Mouse (Mus musculus) neural tube, embryonic 11.5 days (tissue): ENCODE results near the gene Nop9. TPM values are rescaled to one million over a fixed set of nuclear protein-coding genes. Genes with fewer than 3 reads are reported as not detected.

ENCODE experiments used
- ATAC-seq: fragments of 200-750 bp; cut with Nextera tagmentation; 2 replicates; pipeline ENCODE4 v1.8.0; 2017; ENCODE audit warnings: moderate number of reproducible peaks, mild to moderate bottlenecking, moderate TSS enrichment, moderate library complexity; ENCODE audit not compliant: insufficient read depth, low FRiP score, low TSS enrichment
- DNase-seq: peaks from one replicate; pipeline ENCODE4 v3.0.0-alpha.2; 2015; ENCODE audit warnings: low spot score
- H3K27ac ChIP-seq: fragments of 300-500 bp; sonication (generic); 2 replicates; pipeline ENCODE4 v1.5.1; 2014; ENCODE audit warnings: low read depth, mild to moderate bottlenecking, low read length
- H3K27me3 ChIP-seq: fragments of 300-500 bp; sonication (generic); 2 replicates; pipeline ENCODE4 v1.6.1; 2014; ENCODE audit warnings: mild to moderate bottlenecking, low read length, mixed read lengths; ENCODE audit not compliant: control insufficient read depth, insufficient read depth
- H3K36me3 ChIP-seq: fragments of 300-500 bp; sonication (generic); 2 replicates; pipeline ENCODE4 v1.6.1; 2014; ENCODE audit warnings: mild to moderate bottlenecking, low read length, moderate library complexity, mixed read lengths; ENCODE audit not compliant: control insufficient read depth, insufficient read depth
- H3K4me1 ChIP-seq: fragments of 300-500 bp; sonication (generic); 2 replicates; pipeline ENCODE4 v1.6.1; 2014; ENCODE audit warnings: low read length, mixed read lengths; ENCODE audit not compliant: control insufficient read depth, insufficient read depth
- H3K4me2 ChIP-seq: fragments of 300-500 bp; sonication (generic); 2 replicates; pipeline ENCODE4 v1.6.1; 2014; ENCODE audit warnings: low read depth, mild to moderate bottlenecking, moderate library complexity
- H3K4me3 ChIP-seq: fragments of 300-500 bp; sonication (generic); 2 replicates; pipeline ENCODE4 v1.5.1; 2014; ENCODE audit warnings: low read depth, low read length
- H3K9ac ChIP-seq: fragments of 300-500 bp; sonication (generic); 2 replicates; pipeline ENCODE4 v1.6.1; 2014; ENCODE audit warnings: mild to moderate bottlenecking, low read length
- H3K9me3 ChIP-seq: fragments of 300-500 bp; sonication (generic); 2 replicates; pipeline ENCODE4 v1.6.1; 2016; ENCODE audit warnings: low read length; ENCODE audit not compliant: control insufficient read depth
- WGBS: fragments of 180-500 bp; shearing (Covaris S2); extraction: QIAGEN DNeasy Blood & Tissue Kit; methylation state at CpG from one replicate; pipeline ENCODE4 v1.1.7; 2014; 5-methylcytosine and 5-hydroxymethylcytosine counted together
- polyA plus RNA-seq: library from polyadenylated mRNA; unstranded; fragments of >200 nt; fragmentation: Nextera tagmentation; extraction: Ambion mirVana; gene quantifications from 2 replicates; pipeline ENCODE4 v1.2.1, GENCODE M21; 2014

The Nop9 gene
- polyA plus RNA-seq, 1 experiment from 2014 or later: 53.8 TPM

DNA sequence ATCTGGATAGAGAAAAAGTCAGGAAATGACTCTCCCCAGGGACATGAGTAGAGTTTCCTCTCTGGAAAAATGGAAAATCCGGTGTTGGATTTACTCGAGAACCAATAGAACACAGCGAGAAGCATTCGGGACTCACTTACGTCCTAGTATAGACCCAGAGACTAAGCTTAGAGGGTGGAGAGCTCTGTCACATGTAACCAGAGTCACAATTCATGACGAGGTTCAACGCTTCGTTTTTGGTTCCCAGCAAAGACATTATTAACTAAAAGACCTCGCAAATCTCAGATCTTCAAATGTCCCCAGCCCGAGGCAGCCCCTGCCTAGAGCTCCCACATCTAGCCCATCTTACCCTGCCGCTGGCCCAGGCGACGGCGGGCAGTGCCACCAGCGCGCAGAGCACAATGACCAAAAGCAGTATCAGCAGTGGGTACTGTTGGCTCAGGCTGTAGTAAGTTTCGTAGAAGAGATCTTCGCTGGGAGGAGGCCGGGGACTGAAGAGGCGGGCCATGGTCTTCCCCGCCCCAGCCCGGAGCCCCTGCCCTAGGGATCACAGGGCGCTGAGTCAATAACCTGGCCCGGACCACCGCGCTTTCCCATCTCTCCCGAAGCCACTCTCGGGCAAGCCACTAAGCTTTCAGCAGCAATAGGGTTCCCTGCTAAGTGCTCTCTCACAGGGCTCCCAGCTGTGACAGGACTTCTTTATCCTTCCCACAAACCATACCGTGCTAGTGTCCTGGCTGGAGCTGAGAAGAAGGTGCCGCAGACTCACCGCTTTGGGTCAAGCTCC, 37.9 kb downstream of the Nop9 start:
- 1% methylated on average over 31 of the region's 31 CpGs for WGBS
- Histone ChIP-seq H3K4me3 (peak overlapping the region; percentile 34), H3K4me2 (peak overlapping the region; percentile 39), H3K9me3 (no peaks in the 10 kb centered on the region), H3K27me3 (peaks cover 59% of the 10 kb centered on the region), H3K9ac (peak overlapping the region; percentile 37), H3K36me3 (no peaks in the 10 kb centered on the region), H3K4me1 (peaks cover 5% of the 10 kb centered on the region; the same call in 1 of the 2 replicates), H3K27ac (no peak overlapping the region)
- no peak for ATAC-seq
- DNase-seq: peak; percentile 35

DNA sequence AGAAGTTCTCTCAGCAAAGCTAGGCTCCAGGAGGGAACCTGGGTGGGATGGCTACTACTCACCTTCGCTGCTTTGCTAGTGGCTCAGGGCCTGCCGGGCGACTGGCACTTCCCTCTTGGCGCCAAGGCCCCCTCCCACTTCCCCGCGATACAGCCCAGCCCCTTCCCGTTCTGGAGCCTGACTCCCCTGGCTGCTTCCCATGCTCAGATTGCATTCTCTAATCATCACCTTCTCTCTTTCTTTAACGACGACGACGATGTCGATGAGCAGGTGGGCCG, 38.4 kb downstream of the Nop9 start, which contains the start of gene Adcy4:
Adcy4 (minus strand) TSS at position 138 of the 278 bp plus-strand sequence.
- Histone ChIP-seq H3K4me1 (peaks cover 5% of the 10 kb centered on the region; the same call in 1 of the 2 replicates), H3K9me3 (no peaks in the 10 kb centered on the region), H3K4me2 (peak within 1 kb of the TSS; percentile 39), H3K36me3 (no peaks in the 10 kb centered on the region), H3K27ac (no peak within 1 kb of the TSS), H3K9ac (peak within 1 kb of the TSS; percentile 37), H3K4me3 (peak within 1 kb of the TSS; percentile 34), H3K27me3 (peaks cover 64% of the 10 kb centered on the region)
- ATAC-seq: no peak
- DNase-seq: no peak
- 4% methylated on average over 13 of the region's 13 CpGs for WGBS

DNA sequence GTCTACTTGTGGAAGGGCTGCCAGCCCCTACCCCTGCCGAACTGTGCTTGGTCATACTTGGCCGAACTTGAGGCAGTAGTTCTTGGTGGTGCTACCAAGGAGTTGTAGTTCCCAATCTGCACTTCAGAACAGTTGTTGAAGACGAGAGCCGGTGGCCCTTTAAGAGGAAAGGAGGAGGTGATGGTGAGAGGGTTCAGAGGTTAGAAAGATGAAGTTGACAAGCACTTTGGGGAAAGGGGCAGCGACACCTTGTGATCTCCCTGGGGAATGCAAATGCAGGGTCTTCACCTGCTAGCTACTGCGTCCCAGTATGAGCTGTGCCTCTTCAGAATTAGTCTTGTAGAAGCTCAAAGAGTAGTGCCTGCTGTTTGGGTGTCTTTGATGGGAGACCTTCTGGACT, 39.7 kb downstream of the Nop9 start:
- no peak overlapping the region for H3K4me2 ChIP-seq
- peaks cover 5% of the 10 kb centered on the region; the same call in 1 of the 2 replicates for H3K4me1 ChIP-seq
- no peaks in the 10 kb centered on the region for H3K36me3 ChIP-seq
- H3K27ac ChIP-seq: no peak overlapping the region
- no peak overlapping the region for H3K4me3 ChIP-seq
- no peak overlapping the region for H3K9ac ChIP-seq
- H3K27me3 ChIP-seq: peaks cover 70% of the 10 kb centered on the region
- DNase-seq: no peak
- no peaks in the 10 kb centered on the region for H3K9me3 ChIP-seq
- no peak for ATAC-seq
- 31% methylated on average over 6 of the region's 6 CpGs for WGBS

DNA sequence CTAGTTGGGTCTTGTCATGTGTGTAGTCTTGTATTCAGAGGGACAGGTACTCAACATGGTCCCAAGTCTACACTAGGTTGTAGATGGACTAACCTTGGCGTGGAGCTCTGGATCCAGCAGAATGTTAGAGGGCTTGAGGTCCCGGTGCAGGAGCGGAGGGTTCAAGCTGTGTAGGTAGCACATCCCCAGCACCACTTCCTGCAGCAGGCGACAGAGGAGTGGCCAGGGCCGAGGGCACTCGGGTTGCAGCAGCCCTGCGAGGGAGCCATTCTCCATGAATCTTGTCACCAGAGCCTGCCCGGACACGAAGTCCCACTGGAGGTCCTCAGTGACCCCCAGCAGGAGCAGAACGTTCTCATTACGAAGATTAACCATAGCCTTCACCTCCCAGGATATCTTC, 42.2 kb downstream of the Nop9 start:
- Histone ChIP-seq H3K9ac (no peak overlapping the region), H3K4me2 (peak overlapping the region; percentile 52; the same call in 1 of the 2 replicates)

DNA sequence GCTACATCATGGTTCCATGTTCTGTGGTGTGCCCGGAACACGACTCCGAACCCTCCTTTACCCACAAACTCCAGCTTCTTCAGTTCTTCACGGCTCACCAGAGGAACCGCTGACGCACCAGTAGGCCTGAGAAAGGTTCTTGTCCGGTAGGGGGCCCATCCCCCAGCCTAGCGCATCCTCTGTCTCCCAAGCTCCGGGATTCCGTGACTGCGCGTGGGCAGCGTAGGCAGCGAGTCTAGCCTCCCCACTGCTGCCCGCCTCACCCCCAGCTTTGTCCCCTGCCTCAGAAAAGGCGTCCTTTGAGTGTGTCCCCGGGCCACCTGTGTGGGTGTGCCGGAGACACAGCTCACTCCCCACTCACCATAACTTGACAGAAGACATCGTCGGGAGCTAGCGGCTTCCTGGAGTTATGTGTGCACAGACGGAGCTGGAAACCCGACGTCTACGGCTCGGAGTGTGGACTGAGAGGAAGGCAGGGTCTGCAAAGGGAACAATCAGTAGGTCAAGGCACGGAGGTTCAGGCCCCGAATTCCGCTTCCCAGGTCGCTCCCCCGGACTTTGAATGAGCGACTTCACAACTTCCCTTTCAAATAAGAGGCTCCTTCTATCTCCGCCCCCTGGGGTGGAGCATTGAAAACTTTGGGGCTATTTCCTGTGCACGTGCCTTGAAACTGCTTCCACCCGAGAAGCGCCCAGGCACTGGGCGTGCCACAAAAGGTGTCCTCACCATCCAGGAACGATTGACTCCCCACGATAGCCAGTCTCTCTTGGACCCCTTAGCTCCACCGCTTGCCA, 43.0 kb downstream of the Nop9 start, which contains the start of gene Ripk3:
Ripk3 (minus strand) TSS at position 610 of the 795 bp plus-strand sequence.
- H3K27ac ChIP-seq: no peak within 1 kb of the TSS
- H3K4me3 ChIP-seq: peak within 1 kb of the TSS; percentile 29
- ATAC-seq: no peak
- H3K4me1 ChIP-seq: no peaks in the 10 kb centered on the region; the same call in 1 of the 2 replicates
- DNase-seq: peak; percentile 32
- H3K9me3 ChIP-seq: no peaks in the 10 kb centered on the region
- no peaks in the 10 kb centered on the region for H3K36me3 ChIP-seq
- peak within 1 kb of the TSS; percentile 52 for H3K4me2 ChIP-seq
- H3K9ac ChIP-seq: peak within 1 kb of the TSS; percentile 32; the same call in 1 of the 2 replicates
- 4% methylated on average over 40 of the region's 40 CpGs for WGBS
- peaks cover 51% of the 10 kb centered on the region for H3K27me3 ChIP-seq

More for the DNA sequence above, 42.2 kb downstream of the Nop9 start:
- no peak overlapping the region for H3K27ac ChIP-seq
- H3K36me3 ChIP-seq: no peaks in the 10 kb centered on the region
- H3K27me3 ChIP-seq: peaks cover 58% of the 10 kb centered on the region
- no peak overlapping the region; the same call in 1 of the 2 replicates for H3K4me3 ChIP-seq
- no peaks in the 10 kb centered on the region for H3K9me3 ChIP-seq
- no peaks in the 10 kb centered on the region; the same call in 1 of the 2 replicates for H3K4me1 ChIP-seq
- 37% methylated on average over 11 of the region's 11 CpGs for WGBS
- ATAC-seq (no peak), DNase-seq (no peak)

DNA sequence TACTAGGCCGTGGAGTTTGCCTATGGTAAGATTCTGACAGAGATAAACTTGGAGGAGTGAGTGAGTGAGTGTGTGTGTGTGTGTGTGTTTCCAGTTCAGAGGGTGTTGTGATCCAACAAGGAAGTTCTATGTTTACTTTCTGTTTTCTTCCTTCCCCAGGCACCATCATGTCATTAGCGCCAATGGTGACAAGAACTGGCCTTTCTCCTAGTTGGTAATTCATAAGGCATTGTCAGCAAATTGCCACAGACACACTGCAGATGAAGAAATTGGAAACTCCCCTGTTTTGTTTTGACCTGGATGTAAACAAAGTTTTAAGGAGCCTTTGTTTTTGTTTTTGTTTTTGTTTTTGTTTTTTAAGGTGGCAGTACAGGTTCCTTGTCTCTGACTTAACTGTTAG, 48.0 kb downstream of the Nop9 start:
- no peaks in the 10 kb centered on the region for H3K9me3 ChIP-seq
- H3K4me1 ChIP-seq: no peaks in the 10 kb centered on the region; the same call in 1 of the 2 replicates
- H3K4me3 ChIP-seq: no peak overlapping the region
- H3K9ac ChIP-seq: no peak overlapping the region
- no peak overlapping the region for H3K27ac ChIP-seq
- 71% methylated on average over 2 of the region's 2 CpGs for WGBS
- DNase-seq: no peak
- H3K27me3 ChIP-seq: peaks cover 13% of the 10 kb centered on the region
- no peak for ATAC-seq
- H3K36me3 ChIP-seq: no peaks in the 10 kb centered on the region
- no peak overlapping the region for H3K4me2 ChIP-seq

DNA sequence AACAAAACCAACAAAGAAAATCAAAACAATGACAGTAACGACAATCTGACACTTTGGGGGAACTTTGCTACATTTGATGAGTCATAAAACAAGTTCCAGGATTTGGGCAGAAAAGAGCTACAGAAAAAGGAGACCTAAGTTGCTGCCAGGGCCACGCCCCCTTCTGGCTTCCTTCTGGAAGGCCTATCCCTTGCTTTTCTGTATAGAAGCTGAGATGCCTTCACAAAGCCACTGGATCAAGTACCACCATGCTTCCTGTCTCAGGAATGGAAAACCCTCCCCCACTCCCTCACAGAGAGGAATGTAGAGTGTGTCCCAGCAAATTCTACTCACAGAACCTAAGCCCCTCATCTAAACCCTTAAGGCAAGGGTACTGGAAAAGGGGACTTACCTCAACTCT, 48.5 kb downstream of the Nop9 start:
- no peak overlapping the region for H3K27ac ChIP-seq
- H3K4me1 ChIP-seq: no peaks in the 10 kb centered on the region
- no peak overlapping the region for H3K4me3 ChIP-seq
- peaks cover 8% of the 10 kb centered on the region for H3K27me3 ChIP-seq
- no peak overlapping the region for H3K4me2 ChIP-seq
- DNase-seq: no peak
- H3K36me3 ChIP-seq: no peaks in the 10 kb centered on the region
- ATAC-seq: no peak
- WGBS: 74% methylated on average over 2 of the region's 2 CpGs
- H3K9ac ChIP-seq: no peak overlapping the region
- no peaks in the 10 kb centered on the region for H3K9me3 ChIP-seq

DNA sequence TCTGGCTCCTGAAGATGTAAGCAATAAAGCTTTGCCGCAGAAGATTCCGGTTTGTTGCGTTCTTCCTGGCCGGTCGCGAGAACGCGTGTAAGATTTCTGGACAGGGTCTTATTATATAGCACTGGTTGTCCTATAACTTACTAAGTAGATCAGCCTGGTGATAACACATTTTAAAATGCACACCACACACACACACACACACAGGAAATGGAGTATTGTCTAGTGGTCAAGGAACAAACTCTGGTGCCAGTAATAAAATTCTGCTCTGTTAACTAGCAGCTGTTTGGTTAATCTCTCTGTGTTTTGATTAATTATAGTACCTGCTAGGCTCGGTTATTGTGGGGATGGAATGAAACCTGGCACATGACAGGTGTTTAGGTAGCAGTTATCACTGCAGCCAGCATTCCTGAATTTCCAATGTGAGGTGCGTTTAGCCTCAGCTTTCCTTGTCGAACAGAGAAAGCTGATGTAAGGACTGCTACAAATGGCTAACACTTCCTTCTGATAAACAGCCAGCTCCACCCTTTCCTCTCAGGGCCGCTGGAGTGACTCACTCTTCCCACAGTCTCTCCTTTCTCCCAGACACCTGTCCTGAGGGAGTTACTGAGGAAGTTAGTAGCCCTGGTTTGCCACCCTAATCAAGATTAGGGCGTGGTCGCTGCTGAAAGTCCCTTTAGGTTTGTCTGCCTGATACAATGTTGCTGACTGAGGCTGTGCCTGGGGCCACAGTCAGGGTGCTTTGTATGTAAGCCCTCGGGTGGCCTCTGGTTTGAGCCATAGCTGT, 50.1 kb downstream of the Nop9 start:
- DNase-seq: no peak
- no peak for ATAC-seq
- Histone ChIP-seq H3K4me1 (no peaks in the 10 kb centered on the region), H3K4me2 (no peak overlapping the region), H3K4me3 (no peak overlapping the region), H3K36me3 (no peaks in the 10 kb centered on the region), H3K27ac (no peak overlapping the region), H3K9ac (no peak overlapping the region), H3K9me3 (no peaks in the 10 kb centered on the region), H3K27me3 (0 out of 2 replicates have a peak, but pooled peaks cover 2% of the 10 kb centered on the region)
- 85% methylated on average over 15 of the region's 15 CpGs for WGBS
